Mouse (Mus musculus) bone marrow macrophage, adult 2 months (primary cell): ENCODE measurements around the gene Vwa3b.

Experiments used
- CTCF ChIP-seq: IDR thresholded peaks from 2 replicates; pipeline ENCODE4 v1.5.1; 2012; ENCODE audit warnings: low read depth, mild to moderate bottlenecking, low read length, moderate library complexity
- POLR2A ChIP-seq: IDR thresholded peaks from 2 replicates; pipeline ENCODE4 v1.6.1; 2012; ENCODE audit warnings: mild to moderate bottlenecking, low read depth, low read length, borderline replicate concordance

GRCm38 (mm10) chr1:37105194-37105593 lies 78.8 kb downstream of the Vwa3b start:
- TF ChIP-seq POLR2A: no peak
- no peak for TF ChIP-seq CTCF
